Mouse (Mus musculus): Measurements from ENCODE around the gene Tgm2.

Gene Tgm2

GRCm38 (mm10) chr2:158106947-158107587 lies 39.2 kb downstream of the Tgm2 start:
- DNase-seq: no peak

- no peak for DNase-seq
Observed at GRCm38 (mm10) chr2:158105605-158106004, 40.6 kb downstream of the Tgm2 start.

GRCm38 (mm10) chr2:158104966-158105365 lies 41.3 kb downstream of the Tgm2 start:
- no peak for DNase-seq

GRCm38 (mm10) chr2:158101768-158102167 lies 44.5 kb downstream of the Tgm2 start:
- DNase-seq: no peak

- DNase-seq: no peak
Observed at GRCm38 (mm10) chr2:158099537-158099936, 46.7 kb downstream of the Tgm2 start.

- DNase-seq: no peak
Observed at GRCm38 (mm10) chr2:158098730-158099129, 47.5 kb downstream of the Tgm2 start.

- DNase-seq: no peak
Observed at GRCm38 (mm10) chr2:158097071-158097470, 49.2 kb downstream of the Tgm2 start.

GRCm38 (mm10) chr2:158094846-158095245 lies 51.4 kb downstream of the Tgm2 start:
- DNase-seq: peak; percentile 64

- DNase-seq: no peak
Observed at GRCm38 (mm10) chr2:158094300-158094699, 51.9 kb downstream of the Tgm2 start.

- DNase-seq: no peak
Observed at GRCm38 (mm10) chr2:158093345-158093744, 52.9 kb downstream of the Tgm2 start.

GRCm38 (mm10) chr2:158090096-158090495 lies 56.1 kb downstream of the Tgm2 start:
- no peak for DNase-seq

- DNase-seq: no peak
Observed at GRCm38 (mm10) chr2:158084486-158084885, 61.8 kb downstream of the Tgm2 start.

- DNase-seq: no peak
Observed at GRCm38 (mm10) chr2:158080622-158081241, 65.5 kb downstream of the Tgm2 start.

GRCm38 (mm10) chr2:158079843-158080395 lies 66.3 kb downstream of the Tgm2 start:
- DNase-seq: no peak

- DNase-seq: no peak
Observed at GRCm38 (mm10) chr2:158078971-158079370, 67.3 kb downstream of the Tgm2 start.

- no peak for DNase-seq
Observed at GRCm38 (mm10) chr2:158077981-158078380, 68.3 kb downstream of the Tgm2 start.

GRCm38 (mm10) chr2:158076690-158077089 lies 69.5 kb downstream of the Tgm2 start:
- no peak for DNase-seq

GRCm38 (mm10) chr2:158074835-158075234 lies 71.4 kb downstream of the Tgm2 start:
- no peak for DNase-seq

- DNase-seq: no peak
Observed at GRCm38 (mm10) chr2:158071633-158071995, 74.6 kb downstream of the Tgm2 start.

GRCm38 (mm10) chr2:158070885-158071632 lies 75.2 kb downstream of the Tgm2 start:
- no peak for DNase-seq

GRCm38 (mm10) chr2:158068444-158068971 lies 77.7 kb downstream of the Tgm2 start:
- DNase-seq: no peak

GRCm38 (mm10) chr2:158067260-158067824 lies 78.9 kb downstream of the Tgm2 start:
- DNase-seq: no peak

- DNase-seq: no peak
Observed at GRCm38 (mm10) chr2:158066456-158066855, 79.8 kb downstream of the Tgm2 start.

Measured in cerebellum, adult 9-11 months (tissue).